ENCODE assay signal across 26 mouse cellular contexts in genomic region chr6:48668022-48668421, GRCm38 (mm10). TPM values are rescaled to one million over a fixed set of nuclear protein-coding genes. Genes with fewer than 3 reads are reported as not detected.
"Had no signal": no experiment of that assay in that cellular context is flagged by ENCODE, and none has a peak within 500 bp of the region (broad histone marks: within the 10 kb centered on the region; RNA-seq: fewer than 3 reads in every experiment).

No protein-coding gene starts in this region.

- H3K27ac ChIP-seq: gastrocnemius, adult 2 months; heart, embryonic 13.5 days; heart, embryonic 15.5 days; hindbrain, embryonic 13.5 days; hindbrain, embryonic 15.5 days; hindbrain, postnatal 0 days; kidney, embryonic 15.5 days; kidney, postnatal 0 days; limb, embryonic 13.5 days; limb, embryonic 15.5 days had no signal

- H3K9ac ChIP-seq: heart, embryonic 13.5 days; heart, embryonic 15.5 days; hindbrain, embryonic 13.5 days; hindbrain, embryonic 15.5 days; kidney, embryonic 15.5 days; limb, embryonic 13.5 days; limb, embryonic 15.5 days had no signal

- ATAC-seq: hindbrain, postnatal 0 days; intestine, embryonic 16.5 days had no signal

- DNase-seq: gastrocnemius, adult 2 months; gastrocnemius, postnatal 10 days; gastrocnemius, postnatal 25 days; heart, adult 18-20 months; heart, postnatal 14 days; heart, postnatal 36 days; kidney, adult 11 months; kidney, adult 2 months; kidney, adult 9 months; kidney, postnatal 14 days; kidney, postnatal 36 days; layer of hippocampus, adult 9-11 months; layer of hippocampus, postnatal 36 days; left cerebral cortex, postnatal 4 days had no signal

- H3K4me3 ChIP-seq: gastrocnemius, adult 2 months; heart, embryonic 13.5 days; heart, embryonic 15.5 days; hindbrain, embryonic 13.5 days; hindbrain, embryonic 15.5 days; kidney, embryonic 15.5 days; limb, embryonic 13.5 days; limb, embryonic 15.5 days had no signal

- H3K4me2 ChIP-seq: heart, embryonic 11.5 days; heart, embryonic 13.5 days; heart, embryonic 15.5 days; hindbrain, embryonic 13.5 days; hindbrain, embryonic 15.5 days; kidney, embryonic 15.5 days; limb, embryonic 13.5 days; limb, embryonic 15.5 days had no signal

- H3K27me3 ChIP-seq: heart, embryonic 13.5 days; heart, embryonic 15.5 days; hindbrain, embryonic 13.5 days; hindbrain, embryonic 15.5 days; kidney, embryonic 15.5 days; limb, embryonic 13.5 days; limb, embryonic 15.5 days had no signal

- H3K4me1 ChIP-seq: heart, embryonic 13.5 days; heart, embryonic 15.5 days; hindbrain, embryonic 13.5 days; hindbrain, embryonic 15.5 days; kidney, embryonic 15.5 days; limb, embryonic 13.5 days; limb, embryonic 15.5 days had no signal

- H3K9me3 ChIP-seq: heart, embryonic 13.5 days; heart, embryonic 15.5 days; hindbrain, embryonic 13.5 days; hindbrain, embryonic 15.5 days; kidney, embryonic 15.5 days; limb, embryonic 13.5 days; limb, embryonic 15.5 days had no signal

- H3K36me3 ChIP-seq: heart, embryonic 13.5 days; heart, embryonic 15.5 days; hindbrain, embryonic 13.5 days; hindbrain, embryonic 15.5 days; kidney, embryonic 15.5 days; limb, embryonic 13.5 days; limb, embryonic 15.5 days had no signal

RNA-seq across cellular contexts. Expression of gene Gimap4, which starts 16.3 kb away (rescaled TPM):
- total RNA-seq: layer of hippocampus, adult 18-20 months had no signal
